Mouse (Mus musculus) forebrain, postnatal 0 days (tissue): ENCODE measurements around the gene Myom1. TPM values are rescaled to one million over a fixed set of nuclear protein-coding genes. Genes with fewer than 3 reads are reported as not detected.

Experiments
- ATAC-seq: fragments of 200-750 bp; cut with Nextera tagmentation; 2 replicates; pipeline ENCODE4 v1.8.0; 2017; ENCODE audit warnings: mild to moderate bottlenecking, moderate library complexity
- DNase-seq: peaks from one replicate; pipeline ENCODE4 v3.0.0-alpha.2; 2015
- H3K27ac ChIP-seq: fragments of 300-500 bp; sonication (generic); 2 replicates; pipeline ENCODE4 v1.5.1; 2014; ENCODE audit warnings: low read depth, mild to moderate bottlenecking, antibody characterized with exemption, low read length, moderate library complexity, mixed read lengths
- H3K27me3 ChIP-seq: fragments of 300-500 bp; sonication (generic); 2 replicates; pipeline ENCODE4 v1.6.1; 2014; ENCODE audit warnings: mild to moderate bottlenecking, low read length, mixed read lengths; ENCODE audit not compliant: insufficient read depth
- H3K36me3 ChIP-seq: fragments of 300-500 bp; sonication (generic); 2 replicates; pipeline ENCODE4 v1.6.1; 2014; ENCODE audit warnings: mild to moderate bottlenecking, moderate library complexity; ENCODE audit not compliant: insufficient read depth
- H3K4me1 ChIP-seq: fragments of 300-500 bp; sonication (generic); 2 replicates; pipeline ENCODE4 v1.6.1; 2014; ENCODE audit warnings: antibody characterized with exemption; ENCODE audit not compliant: insufficient read depth
- H3K4me2 ChIP-seq: fragments of 300-500 bp; sonication (generic); 2 replicates; pipeline ENCODE4 v1.6.1; 2014; ENCODE audit warnings: low read depth, mild to moderate bottlenecking, moderate library complexity
- H3K4me3 ChIP-seq: fragments of 300-500 bp; sonication (generic); 2 replicates; pipeline ENCODE4 v1.5.1; 2014; ENCODE audit warnings: low read depth, low read length, mixed read lengths
- H3K9ac ChIP-seq: fragments of 300-500 bp; sonication (generic); 2 replicates; pipeline ENCODE4 v1.6.1; 2014; ENCODE audit warnings: mild to moderate bottlenecking
- H3K9me3 ChIP-seq: fragments of 300-500 bp; sonication (generic); 2 replicates; pipeline ENCODE4 v1.6.1; 2016; ENCODE audit warnings: low read length
- CTCF ChIP-seq: sonication (generic); IDR thresholded peaks from 2 replicates; pipeline ENCODE4 v1.5.1; 2016; ENCODE audit warnings: antibody characterized with exemption, control low read depth, low read depth
- WGBS: fragments of 180-500 bp; shearing (Covaris S2); extraction: QIAGEN DNeasy Blood & Tissue Kit; methylation state at CpG from one replicate; pipeline ENCODE4 v1.1.7; 2014; 5-methylcytosine and 5-hydroxymethylcytosine counted together
- polyA plus RNA-seq: library from polyadenylated mRNA; unstranded; fragments of >200 nt; fragmentation: Nextera tagmentation; extraction: Ambion mirVana; gene quantifications from 2 replicates; pipeline ENCODE4 v1.2.1, GENCODE M21; 2015
- total RNA-seq: library from RNA; depleted of rRNA; stranded (reverse); fragments of >200 nt; gene quantifications from 2 replicates; pipeline ENCODE4 v1.2.3, GENCODE M21; 2014

The Myom1 gene
- total and polyA plus RNA-seq, 2 experiments from 2014 or later, result 1.2 to 2.0 TPM

GRCm38 (mm10) chr17:71040582-71040880 is 38.1 kb downstream of the Myom1 start:
- Histone ChIP-seq H3K9me3 (no peaks in the 10 kb centered on the region), H3K4me3 (no peak overlapping the region), H3K36me3 (no peaks in the 10 kb centered on the region), H3K9ac (no peak overlapping the region), H3K27ac (no peak overlapping the region), H3K27me3 (no peaks in the 10 kb centered on the region), H3K4me1 (no peaks in the 10 kb centered on the region), H3K4me2 (no peak overlapping the region)
- no peak for DNase-seq
- 67% methylated on average over 5 of the region's 5 CpGs for WGBS
- no peak for ATAC-seq
- no peak for TF ChIP-seq CTCF

DNA sequence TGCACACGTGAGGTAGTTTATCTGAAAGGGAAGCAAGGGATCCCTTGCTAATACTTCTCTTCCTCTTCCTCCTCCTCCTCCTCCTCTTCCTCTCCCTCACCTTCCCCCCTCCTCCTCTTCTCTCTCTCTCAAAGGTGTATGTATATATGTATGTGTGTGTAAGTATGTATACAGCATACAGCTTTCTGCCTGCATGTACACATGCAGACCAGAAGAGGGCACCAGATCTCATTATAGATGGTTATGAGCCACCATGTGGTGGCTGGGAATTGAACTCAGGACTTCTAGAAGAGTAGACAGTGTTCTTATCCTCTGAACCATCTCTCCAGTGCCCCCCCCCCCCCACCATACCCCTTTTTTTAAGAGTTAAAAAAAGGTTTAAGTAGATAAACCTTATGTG is 40.2 kb downstream of the Myom1 start:
- WGBS, result 93% methylated on average over 1 of the region's 1 CpGs
- DNase-seq (no peak), ATAC-seq (no peak)
- TF ChIP-seq CTCF, result peak; percentile 42
- Histone ChIP-seq H3K4me1 (no peaks in the 10 kb centered on the region), H3K27ac (no peak overlapping the region), H3K36me3 (no peaks in the 10 kb centered on the region), H3K9me3 (no peaks in the 10 kb centered on the region), H3K4me3 (no peak overlapping the region), H3K27me3 (no peaks in the 10 kb centered on the region), H3K4me2 (no peak overlapping the region), H3K9ac (no peak overlapping the region)

- Histone ChIP-seq H3K4me2 (no peak overlapping the region), H3K9me3 (no peaks in the 10 kb centered on the region), H3K4me3 (no peak overlapping the region), H3K27ac (no peak overlapping the region), H3K36me3 (no peaks in the 10 kb centered on the region), H3K27me3 (no peaks in the 10 kb centered on the region), H3K4me1 (no peaks in the 10 kb centered on the region), H3K9ac (no peak overlapping the region)
- peak; percentile 14 for DNase-seq
- TF ChIP-seq CTCF, result no peak
- peak; percentile 45; the same call in 1 of the 2 replicates for ATAC-seq
- 79% methylated on average over 9 of the region's 9 CpGs for WGBS
Measured at GRCm38 (mm10) chr17:71045591-71045990, 43.2 kb downstream of the Myom1 start.

DNA sequence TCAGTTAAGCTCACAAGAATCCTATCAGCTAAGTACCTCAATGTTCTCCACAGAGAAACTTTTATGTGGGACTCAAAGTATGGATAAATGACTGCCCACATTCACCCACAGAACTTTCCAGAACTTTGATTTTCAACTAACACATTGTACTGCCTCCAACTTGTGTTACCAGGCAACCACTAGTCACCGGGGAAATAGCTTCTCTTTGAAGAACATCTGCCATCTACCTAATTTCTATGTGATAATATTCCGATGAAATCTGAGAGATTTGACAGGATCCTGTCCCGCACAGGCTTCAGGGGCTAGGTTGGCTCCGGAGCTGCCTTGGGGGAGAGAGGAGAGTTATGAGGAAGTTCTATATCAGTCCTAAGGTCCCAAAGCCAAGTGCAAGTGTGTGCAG is 44.4 kb downstream of the Myom1 start:
- DNase-seq, result no peak
- Histone ChIP-seq H3K4me1 (no peaks in the 10 kb centered on the region), H3K27ac (no peak overlapping the region), H3K9ac (no peak overlapping the region), H3K4me2 (no peak overlapping the region), H3K27me3 (no peaks in the 10 kb centered on the region), H3K9me3 (no peaks in the 10 kb centered on the region), H3K36me3 (no peaks in the 10 kb centered on the region), H3K4me3 (no peak overlapping the region)
- 79% methylated on average over 4 of the region's 4 CpGs for WGBS
- TF ChIP-seq CTCF, result no peak
- no peak for ATAC-seq

GRCm38 (mm10) chr17:71049292-71049691 is 46.9 kb downstream of the Myom1 start:
- no peaks in the 10 kb centered on the region for H3K9me3 ChIP-seq
- ATAC-seq (no peak), DNase-seq (no peak)
- TF ChIP-seq CTCF, result no peak
- H3K27ac ChIP-seq, result no peak overlapping the region
- H3K27me3 ChIP-seq, result no peaks in the 10 kb centered on the region
- no peak overlapping the region for H3K9ac ChIP-seq
- no peak overlapping the region for H3K4me2 ChIP-seq
- H3K4me1 ChIP-seq, result no peaks in the 10 kb centered on the region
- no peaks in the 10 kb centered on the region for H3K36me3 ChIP-seq
- no peak overlapping the region for H3K4me3 ChIP-seq
- WGBS, result 93% methylated on average over 8 of the region's 8 CpGs

DNA sequence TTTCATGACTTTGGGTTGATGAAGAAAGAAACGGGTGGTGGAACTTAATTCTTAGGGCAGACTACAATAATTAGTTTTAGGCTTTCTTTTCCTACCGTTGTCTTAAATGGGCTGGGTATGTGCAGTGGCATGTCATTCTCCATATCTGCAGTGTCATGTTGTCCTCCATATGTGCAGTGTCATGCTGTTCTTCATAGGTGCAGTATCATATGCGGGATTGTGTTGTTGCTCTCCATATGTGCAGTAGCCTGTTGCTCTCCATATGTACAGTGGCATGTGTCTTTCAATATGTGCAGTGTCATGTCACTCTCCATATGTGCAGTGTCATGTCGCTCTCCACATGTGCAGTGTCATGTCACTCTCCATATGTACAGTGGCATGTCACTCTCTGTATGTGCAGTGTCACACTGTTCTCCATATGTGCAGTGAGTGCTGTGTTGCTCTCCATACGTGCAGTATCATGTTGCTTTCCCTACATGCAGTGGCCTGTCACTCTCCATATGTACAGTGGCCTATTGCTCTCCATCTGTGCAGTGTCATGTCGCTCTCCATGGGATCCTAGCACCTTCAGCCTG is 50.8 kb downstream of the Myom1 start:
- no peaks in the 10 kb centered on the region for H3K36me3 ChIP-seq
- H3K9ac ChIP-seq, result no peak overlapping the region
- WGBS, result 77% methylated on average over 6 of the region's 6 CpGs
- H3K4me3 ChIP-seq, result no peak overlapping the region
- H3K4me1 ChIP-seq, result no peaks in the 10 kb centered on the region
- H3K27me3 ChIP-seq, result no peaks in the 10 kb centered on the region
- no peak overlapping the region for H3K4me2 ChIP-seq
- DNase-seq (no peak), ATAC-seq (no peak; the same call in 1 of the 2 replicates)
- H3K27ac ChIP-seq, result no peak overlapping the region
- no peak for TF ChIP-seq CTCF
- no peaks in the 10 kb centered on the region for H3K9me3 ChIP-seq

GRCm38 (mm10) chr17:71055203-71055894 is 52.9 kb downstream of the Myom1 start:
- no peak for ATAC-seq
- Histone ChIP-seq H3K4me2 (no peak overlapping the region), H3K9ac (no peak overlapping the region), H3K4me3 (no peak overlapping the region), H3K4me1 (no peaks in the 10 kb centered on the region), H3K27ac (no peak overlapping the region), H3K27me3 (no peaks in the 10 kb centered on the region), H3K9me3 (no peaks in the 10 kb centered on the region), H3K36me3 (no peaks in the 10 kb centered on the region)
- 84% methylated on average over 8 of the region's 8 CpGs for WGBS
- no peak for TF ChIP-seq CTCF
- DNase-seq, result no peak
